Mouse (Mus musculus): ENCODE data around the gene Ap1g1.
"Not testable (repeated sequence)": the region's sequence is repeated elsewhere in the genome, so short reads cannot be mapped to it uniquely, and the experiment has no call there.

Gene Ap1g1

DNA sequence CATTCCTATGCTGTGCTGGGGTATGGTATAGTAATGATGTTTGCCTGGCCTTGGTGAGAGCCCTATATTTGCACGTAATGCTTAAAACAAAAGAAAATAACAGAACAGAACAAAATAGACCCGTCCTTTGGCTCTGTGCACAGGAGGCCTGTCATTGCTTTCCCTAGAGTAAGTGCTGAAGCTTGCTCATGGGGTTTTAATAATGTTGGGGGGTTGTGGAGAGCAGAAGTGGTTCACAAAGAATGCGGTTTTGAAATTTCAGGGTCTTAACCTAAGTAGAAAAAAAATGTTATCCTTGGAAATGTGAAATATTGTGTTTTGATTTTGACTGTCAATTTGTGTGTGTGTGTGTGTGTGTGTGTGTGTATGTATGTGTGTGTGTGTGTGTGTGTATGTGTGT lies 70.6 kb downstream of the Ap1g1 start:
- in situ Hi-C loops (cut with MboI; ENCODE audit: low pct_unique_long_range_greater_than_20kb in 1 of 2, low sequenced_read_pairs in 2 of 2, unreplicated experiment in 1 of 2) = no loop called here

DNA sequence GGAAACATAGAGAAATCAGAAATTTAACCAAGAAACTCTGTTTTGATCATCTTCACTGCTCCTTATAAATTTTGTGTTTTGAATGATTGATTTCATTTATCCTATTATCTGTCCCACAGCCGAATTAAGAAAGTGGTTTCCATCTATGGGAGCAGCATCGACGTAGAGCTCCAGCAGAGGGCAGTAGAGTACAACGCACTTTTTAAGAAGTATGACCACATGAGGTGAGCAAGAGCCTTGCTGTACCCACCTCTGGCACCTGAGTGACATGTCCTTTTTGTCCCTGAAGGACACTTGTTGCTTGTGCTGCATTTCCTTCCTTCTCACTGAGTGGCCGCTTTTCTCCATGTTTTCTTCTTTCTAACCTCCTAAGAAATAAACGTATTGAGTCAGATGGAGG lies 75.1 kb downstream of the Ap1g1 start:
- in situ Hi-C loops (cut with MboI; ENCODE audit: low pct_unique_long_range_greater_than_20kb in 1 of 2, low sequenced_read_pairs in 2 of 2, unreplicated experiment in 1 of 2) = no loop called here

DNA sequence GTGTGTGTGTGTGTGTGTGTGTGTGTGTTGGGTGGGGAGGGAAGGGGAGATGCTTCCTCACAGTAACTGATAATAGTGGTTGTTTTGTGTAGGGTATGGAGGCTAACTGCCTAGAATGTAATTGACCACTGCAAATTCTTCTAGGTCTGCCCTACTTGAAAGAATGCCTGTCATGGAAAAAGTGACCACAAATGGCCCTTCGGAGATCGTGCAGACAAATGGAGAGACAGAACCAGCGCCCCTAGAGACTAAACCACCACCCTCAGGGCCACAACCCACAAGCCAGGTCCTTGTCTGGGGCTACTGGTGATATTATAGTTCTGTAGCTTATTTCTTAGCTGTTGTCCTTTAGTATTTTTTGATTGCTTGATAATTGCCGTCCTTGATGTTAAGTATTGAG lies 76.2 kb downstream of the Ap1g1 start:
- in situ Hi-C loops (cut with MboI; ENCODE audit: low pct_unique_long_range_greater_than_20kb in 1 of 2, low sequenced_read_pairs in 2 of 2, unreplicated experiment in 1 of 2) = no loop called here

DNA sequence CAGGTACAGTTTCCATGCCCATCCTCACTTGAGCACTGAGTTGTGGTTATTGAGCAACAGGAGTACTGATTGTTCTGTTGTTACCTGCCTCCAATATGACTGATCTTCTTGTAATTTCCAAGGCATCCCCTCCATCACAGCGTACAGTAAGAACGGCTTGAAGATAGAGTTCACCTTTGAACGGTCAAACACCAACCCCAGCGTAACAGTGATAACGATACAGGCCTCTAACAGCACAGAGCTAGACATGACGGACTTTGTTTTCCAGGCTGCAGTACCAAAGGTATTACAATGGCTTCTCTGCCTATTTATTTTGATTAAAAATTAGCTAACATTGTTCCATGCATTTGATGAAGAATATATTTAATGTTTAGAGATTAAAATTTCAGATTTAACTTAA lies 77.1 kb downstream of the Ap1g1 start:
- in situ Hi-C loops (cut with MboI; ENCODE audit: low pct_unique_long_range_greater_than_20kb in 1 of 2, low sequenced_read_pairs in 2 of 2, unreplicated experiment in 1 of 2) = no loop called here

DNA sequence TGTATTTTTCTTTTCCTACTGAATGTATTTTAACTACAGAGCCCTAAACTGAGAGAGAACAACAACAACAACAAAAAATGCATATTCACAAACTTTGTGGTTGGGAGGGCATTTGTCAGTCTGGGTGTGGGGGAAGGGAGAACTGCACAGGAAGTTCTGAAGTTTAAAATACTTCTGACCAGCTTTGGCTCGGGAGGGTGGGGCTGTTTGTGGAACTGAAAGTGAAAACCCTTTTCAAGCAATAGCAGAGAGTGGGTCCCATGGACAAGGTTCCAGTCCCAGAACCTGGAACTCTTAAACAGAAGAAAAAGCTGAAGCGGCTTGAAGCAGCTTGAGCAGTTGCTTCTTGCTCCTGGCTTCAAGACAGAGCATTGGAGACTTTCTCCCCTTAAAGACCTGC lies 85.0 kb downstream of the Ap1g1 start:
- in situ Hi-C loops (cut with MboI; ENCODE audit: low pct_unique_long_range_greater_than_20kb in 1 of 2, low sequenced_read_pairs in 2 of 2, unreplicated experiment in 1 of 2) = no loop called here

DNA sequence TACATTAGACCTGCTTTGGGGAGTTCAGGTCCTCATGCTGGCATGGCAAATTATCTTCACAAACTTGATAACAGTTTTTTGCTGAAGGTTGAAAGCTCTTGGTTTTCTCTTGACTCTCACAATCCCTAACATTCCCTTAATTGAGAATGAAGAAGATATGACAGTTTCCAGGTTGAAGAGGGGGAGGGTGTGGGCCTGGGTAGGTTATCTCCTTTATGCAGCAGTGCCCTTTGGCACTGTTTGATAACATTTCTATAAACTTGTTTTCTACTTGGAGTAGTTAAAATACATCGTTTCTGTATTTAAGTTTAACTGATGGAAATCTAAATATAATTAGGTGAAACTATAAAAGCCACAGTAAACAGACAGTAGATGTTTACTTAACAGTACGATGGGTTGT lies 86.4 kb downstream of the Ap1g1 start:
- in situ Hi-C loops (cut with MboI; ENCODE audit: low pct_unique_long_range_greater_than_20kb in 1 of 2, low sequenced_read_pairs in 2 of 2, unreplicated experiment in 1 of 2) = no loop called here

DNA sequence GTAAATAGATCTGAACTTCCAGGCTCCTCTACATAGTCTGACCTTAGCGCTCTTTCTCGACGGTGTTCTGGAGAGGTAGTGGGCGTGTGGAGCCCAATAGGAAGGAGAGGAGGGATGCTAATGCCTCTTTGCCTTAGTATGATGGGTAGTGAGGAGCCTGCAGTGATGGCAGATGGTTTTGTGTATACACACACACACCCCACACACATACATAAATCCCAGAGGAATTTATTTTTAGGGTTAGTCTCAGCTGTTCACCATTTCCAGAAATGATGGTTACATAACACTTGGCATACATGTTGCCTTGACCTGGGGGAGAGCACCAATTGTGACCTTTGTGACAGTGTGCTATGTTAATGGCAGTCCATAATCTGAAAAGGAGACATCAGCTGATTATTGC lies 87.2 kb downstream of the Ap1g1 start:
- in situ Hi-C loops (cut with MboI; ENCODE audit: low pct_unique_long_range_greater_than_20kb in 1 of 2, low sequenced_read_pairs in 2 of 2, unreplicated experiment in 1 of 2) = no loop called here

DNA sequence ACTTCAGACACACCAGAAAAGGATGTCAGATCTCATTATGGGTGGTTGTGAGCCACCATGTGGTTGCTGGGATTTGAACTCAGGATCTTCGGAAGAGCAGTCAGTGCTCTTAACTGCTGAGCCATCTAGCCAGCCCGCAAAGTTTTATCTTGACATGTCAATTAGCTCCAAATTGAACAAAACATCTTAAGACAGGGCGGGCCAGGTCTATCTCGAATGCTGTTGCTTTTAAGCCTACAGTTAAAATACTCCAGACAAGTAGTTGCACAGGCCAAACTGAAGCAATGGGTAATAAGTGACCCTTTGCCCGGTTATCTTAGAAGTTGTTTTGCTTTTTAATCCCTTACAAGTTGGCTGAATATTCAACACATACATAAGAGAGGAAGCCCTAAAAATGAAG lies 88.3 kb downstream of the Ap1g1 start:
- in situ Hi-C loops (cut with MboI; ENCODE audit: low pct_unique_long_range_greater_than_20kb in 1 of 2, low sequenced_read_pairs in 2 of 2, unreplicated experiment in 1 of 2) = no loop called here

DNA sequence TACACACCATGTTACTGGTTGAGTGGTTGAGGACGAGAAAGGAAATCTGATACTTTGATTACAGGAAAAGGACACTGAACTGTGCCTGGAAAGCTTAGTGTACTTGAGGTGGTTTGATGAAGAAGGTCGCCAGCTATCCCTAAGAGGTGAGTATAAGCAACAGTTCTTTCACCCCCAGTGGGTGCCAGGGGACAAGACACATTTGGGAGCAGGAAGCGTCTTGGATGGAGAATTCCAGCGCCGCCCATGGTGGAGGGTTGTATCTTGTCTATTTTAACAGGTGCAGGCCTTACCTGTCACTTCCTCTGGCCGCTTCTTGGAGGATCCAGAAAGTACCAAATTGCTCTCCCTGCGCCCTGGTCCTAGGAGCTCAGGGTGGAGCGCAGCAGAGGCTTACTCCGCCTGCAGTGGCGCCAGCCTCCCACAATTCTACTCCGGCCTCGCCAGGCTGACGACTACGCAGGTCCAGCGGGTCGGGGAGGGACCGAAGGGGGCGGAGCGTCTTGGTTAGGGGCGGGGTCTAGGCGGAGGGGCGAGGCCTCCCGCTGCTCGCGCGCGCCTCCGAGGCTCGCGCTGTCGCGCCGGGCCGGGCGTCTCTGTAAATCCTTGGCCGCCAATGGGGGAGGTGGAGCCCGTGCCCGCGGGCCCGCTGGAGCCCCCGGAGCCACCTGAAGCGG lies 89.8 kb downstream of the Ap1g1 start, which contains the start of gene Phlpp2:
Phlpp2 (plus strand) TSS at position 540 of the 677 bp plus-strand sequence.
- in situ Hi-C loops (cut with MboI; ENCODE audit: low pct_unique_long_range_greater_than_20kb in 1 of 2, low sequenced_read_pairs in 2 of 2, unreplicated experiment in 1 of 2) = no loop called here

DNA sequence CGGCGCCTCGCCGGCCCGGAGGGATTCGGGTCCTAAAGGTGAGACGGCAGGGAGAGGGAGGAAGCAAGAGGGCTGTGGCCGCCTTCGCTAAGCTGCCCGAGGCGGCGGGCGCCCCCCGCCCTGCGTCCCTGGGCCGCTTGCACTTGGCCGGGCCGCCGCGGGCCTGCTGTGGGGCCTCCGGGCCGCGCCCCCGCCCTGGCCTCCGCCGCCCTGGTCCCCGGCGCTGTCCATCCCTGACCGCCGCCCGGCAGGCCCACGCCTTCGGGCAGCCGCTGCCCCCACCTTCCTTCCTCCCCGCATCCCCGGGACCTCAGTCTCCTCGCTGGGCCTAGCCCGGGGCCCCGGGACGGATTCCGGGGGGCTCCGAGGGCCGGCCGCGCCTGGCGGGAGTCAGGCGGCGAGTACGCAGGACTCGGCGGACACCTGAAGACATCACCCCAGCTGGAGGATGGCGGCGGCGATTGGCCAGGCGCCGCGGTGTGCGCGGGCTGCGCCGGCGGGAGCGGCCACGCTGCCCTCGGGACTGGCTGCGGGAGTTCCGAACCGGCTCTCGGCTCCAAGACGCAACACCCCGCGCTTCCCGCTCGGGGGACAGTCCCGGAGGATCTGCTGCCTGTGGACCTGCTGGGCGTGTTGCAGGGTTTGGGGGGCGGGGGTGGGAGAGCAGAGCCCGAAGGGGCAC lies 90.5 kb downstream of the Ap1g1 start:
- in situ Hi-C loops (cut with MboI; ENCODE audit: low pct_unique_long_range_greater_than_20kb in 1 of 2, low sequenced_read_pairs in 2 of 2, unreplicated experiment in 1 of 2) = no loop called here

DNA sequence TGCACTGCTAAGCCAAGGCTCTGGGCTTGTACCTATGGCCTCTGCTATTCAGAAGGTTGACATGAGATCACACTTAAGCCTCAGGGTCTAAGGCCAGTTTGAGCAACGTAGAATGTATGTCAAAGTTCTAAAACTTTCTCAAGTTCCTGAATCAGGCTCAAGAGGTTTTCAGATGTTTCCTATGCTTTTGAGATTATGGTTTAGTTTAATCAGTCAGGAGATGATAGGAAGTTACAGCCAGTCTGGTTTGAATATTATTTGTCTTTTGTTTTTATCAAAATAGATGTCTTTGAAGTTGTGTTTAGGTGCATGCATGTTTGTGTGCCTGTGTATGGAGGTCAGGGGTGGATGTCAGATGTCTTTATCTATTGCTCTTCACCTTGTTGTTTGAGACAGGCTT lies 92.7 kb downstream of the Ap1g1 start:
- in situ Hi-C loops (cut with MboI; ENCODE audit: low pct_unique_long_range_greater_than_20kb in 1 of 2, low sequenced_read_pairs in 2 of 2, unreplicated experiment in 1 of 2) = no loop called here

DNA sequence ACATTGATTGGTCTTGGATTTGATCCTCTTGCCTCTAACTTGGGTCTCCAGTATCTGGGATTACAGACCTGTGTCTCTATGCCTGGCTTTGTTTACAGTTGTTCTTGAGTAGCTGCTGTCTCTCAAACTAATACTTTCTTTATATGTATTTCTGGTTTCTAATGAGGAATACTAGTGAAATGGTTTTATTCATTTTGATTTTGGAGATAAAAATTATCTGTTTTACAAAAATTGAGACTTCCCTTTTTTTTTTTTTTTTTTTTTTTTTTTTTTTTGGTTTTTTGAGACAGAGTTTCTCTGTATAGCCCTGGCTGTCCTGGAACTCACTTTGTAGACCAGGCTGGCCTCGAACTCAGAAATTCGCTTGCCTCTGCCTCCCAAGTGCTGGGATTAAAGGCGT lies 95.4 kb downstream of the Ap1g1 start:
- in situ Hi-C loops (cut with MboI; ENCODE audit: low pct_unique_long_range_greater_than_20kb in 1 of 2, low sequenced_read_pairs in 2 of 2, unreplicated experiment in 1 of 2) = not testable (repeated sequence)

DNA sequence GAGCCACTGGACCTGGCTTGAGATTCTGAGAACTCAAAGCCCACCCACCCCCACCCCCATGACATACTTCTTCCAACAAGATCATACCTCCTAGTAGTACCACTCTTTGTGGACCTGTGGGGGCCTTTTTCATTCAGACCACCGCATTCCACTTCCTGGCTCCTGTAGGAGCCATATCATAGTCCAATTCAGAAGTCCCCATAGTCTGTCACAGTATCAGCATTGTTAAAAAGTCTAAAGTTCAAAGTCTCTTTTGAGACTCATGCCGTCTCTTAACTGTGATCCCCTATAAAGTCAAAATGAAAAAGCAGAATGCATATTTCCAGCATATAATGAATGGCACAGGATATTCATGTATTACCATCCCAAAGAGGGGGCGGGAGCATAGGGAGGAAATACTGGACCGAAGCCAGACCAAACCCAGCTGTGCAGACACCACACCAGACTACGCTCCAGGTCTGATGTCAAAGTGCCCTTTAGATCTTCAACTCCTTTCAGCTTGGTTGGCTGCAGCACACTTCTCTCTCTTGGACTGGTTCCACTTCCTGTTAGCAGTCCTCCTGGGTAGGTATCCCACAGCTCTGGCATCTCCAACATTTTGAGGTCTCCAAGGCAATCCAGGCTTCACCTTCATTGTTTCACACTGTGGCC lies 101.8 kb downstream of the Ap1g1 start:
- in situ Hi-C loops (cut with MboI; ENCODE audit: low pct_unique_long_range_greater_than_20kb in 1 of 2, low sequenced_read_pairs in 2 of 2, unreplicated experiment in 1 of 2) = no loop called here

DNA sequence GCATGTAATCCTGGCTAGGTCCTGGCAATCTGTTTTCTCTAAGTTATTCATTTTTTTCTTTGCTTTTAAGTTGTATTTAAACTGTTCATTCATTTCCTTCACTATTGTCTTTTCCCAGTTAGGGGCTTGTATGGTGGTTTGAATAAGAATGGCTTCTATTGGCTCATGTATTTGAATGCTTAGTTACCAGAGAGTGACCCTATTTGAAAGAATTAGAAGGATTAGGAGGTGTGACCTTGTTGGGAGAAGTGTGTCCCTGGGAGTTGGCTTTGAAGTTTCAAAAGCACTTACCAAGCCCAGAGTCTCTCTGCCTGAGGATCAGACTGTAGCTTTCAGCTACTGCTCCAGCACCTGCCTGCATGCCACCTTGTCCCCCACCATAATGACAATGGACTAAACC lies 106.9 kb downstream of the Ap1g1 start:
- in situ Hi-C loops (cut with MboI; ENCODE audit: low pct_unique_long_range_greater_than_20kb in 1 of 2, low sequenced_read_pairs in 2 of 2, unreplicated experiment in 1 of 2) = no loop called here

DNA sequence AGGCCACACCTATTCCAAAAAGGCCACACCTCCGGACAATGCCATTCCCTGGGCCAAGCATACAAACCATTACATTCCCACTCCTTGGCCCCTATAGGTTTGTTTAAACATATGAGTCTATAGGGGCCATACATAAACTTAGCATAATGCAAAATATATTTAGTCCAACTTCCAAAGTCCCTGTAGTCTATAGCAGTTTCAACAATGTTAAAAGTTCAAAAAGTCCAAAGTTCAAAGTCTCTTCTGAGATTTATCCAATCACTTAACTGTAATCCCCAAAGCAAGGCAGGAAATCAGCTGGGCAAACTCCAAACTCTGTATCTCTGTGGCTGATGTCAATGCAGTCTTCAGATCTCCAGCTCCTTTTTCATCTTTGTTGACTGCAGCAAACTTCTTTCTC lies 110.9 kb downstream of the Ap1g1 start:
- in situ Hi-C loops (cut with MboI; ENCODE audit: low pct_unique_long_range_greater_than_20kb in 1 of 2, low sequenced_read_pairs in 2 of 2, unreplicated experiment in 1 of 2) = no loop called here

DNA sequence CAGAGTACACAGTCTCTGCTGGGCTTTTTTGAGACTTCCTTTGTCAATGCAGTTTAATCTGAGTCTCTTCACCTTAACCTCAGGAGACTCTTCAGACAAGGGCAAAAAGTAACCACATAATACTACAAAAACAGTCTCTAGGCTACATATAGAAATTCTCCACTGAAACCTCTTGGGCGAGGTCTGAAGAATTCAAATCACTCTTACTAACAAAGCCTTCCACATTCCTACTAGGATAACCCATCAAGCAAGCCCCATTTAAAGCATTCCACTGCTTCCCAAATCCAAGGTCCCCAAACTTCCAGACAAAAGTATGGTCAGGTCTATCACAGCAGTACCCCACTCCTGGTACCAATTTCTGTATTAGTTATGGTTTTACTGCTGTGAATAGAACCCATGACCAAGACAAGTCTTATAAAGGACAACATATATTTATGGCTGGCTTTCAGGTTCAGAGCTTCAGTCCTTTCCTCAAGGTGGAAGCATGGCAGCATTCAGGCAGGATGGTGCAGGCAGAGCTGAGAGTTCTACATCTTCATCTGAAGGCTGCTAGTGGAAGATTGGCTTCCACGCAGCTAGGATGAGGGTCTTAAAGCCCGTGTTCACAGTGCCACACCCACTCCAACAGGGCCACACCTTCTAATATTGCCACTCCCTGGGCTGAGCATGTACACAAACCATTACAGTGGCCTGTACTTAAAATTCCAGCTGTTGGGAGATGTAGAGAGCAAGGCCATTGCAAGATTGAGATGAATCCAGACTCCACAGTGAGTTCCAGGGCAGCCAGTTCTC lies 112.6 kb downstream of the Ap1g1 start:
- in situ Hi-C loops (cut with MboI; ENCODE audit: low pct_unique_long_range_greater_than_20kb in 1 of 2, low sequenced_read_pairs in 2 of 2, unreplicated experiment in 1 of 2) = no loop called here

DNA sequence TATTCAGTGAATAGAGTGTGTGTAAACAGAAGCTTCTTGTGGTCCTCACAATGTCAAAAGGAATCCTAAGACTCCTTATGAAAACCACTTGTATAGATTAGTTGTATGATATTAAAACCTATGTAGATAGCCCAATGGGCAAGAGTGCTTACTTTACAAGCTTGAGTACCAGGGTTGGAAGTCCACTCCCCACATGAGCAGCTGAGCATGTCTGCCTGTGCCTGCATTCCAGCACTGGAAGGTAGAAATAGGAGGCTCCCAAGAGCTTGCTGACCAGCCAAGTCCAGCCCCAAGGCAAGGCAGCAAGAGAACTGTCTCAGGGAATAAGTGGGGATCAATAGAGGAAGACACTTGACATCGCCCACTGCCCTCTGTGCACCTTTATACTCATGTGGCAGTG lies 116.3 kb downstream of the Ap1g1 start:
- in situ Hi-C loops (cut with MboI; ENCODE audit: low pct_unique_long_range_greater_than_20kb in 1 of 2, low sequenced_read_pairs in 2 of 2, unreplicated experiment in 1 of 2) = no loop called here

DNA sequence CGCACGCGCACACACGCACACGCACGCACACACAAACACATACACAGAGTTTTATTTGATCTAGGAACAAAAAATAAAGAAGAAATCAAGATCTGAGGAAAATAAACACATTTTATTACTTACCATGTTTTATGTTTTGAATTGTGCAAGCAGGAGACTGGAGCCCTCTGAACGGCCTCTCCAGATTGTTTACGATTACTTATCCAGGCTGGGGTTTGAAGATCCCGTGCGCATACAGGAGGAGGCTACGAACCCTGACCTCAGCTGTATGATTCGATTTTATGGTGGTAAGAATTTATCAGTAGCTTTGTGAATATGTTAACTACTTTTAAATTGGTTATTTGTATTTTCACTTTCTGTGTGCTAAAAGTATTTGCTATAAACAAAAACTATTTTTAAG lies 117.0 kb downstream of the Ap1g1 start:
- in situ Hi-C loops (cut with MboI; ENCODE audit: low pct_unique_long_range_greater_than_20kb in 1 of 2, low sequenced_read_pairs in 2 of 2, unreplicated experiment in 1 of 2) = no loop called here

DNA sequence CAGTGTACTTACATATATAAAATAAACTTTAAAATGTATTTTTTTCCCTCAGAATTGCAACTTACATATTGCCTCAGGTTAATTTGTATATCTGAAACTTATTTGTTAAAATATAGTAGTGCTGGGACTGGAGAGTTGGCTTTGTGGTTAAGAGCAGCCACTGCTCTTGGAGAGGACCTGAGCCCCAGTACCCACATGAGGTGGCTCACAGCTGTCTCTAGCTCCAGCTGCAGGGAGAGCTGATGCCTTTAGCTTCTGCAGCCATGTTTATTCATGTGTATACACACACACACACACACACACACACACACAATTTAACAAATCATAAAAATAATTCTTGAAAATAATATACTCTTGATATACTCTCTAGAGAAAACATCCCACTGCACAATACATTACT lies 124.0 kb downstream of the Ap1g1 start:
- in situ Hi-C loops (cut with MboI; ENCODE audit: low pct_unique_long_range_greater_than_20kb in 1 of 2, low sequenced_read_pairs in 2 of 2, unreplicated experiment in 1 of 2) = no loop called here
